Comparison of ENCODE assay signal across 7 mouse cellular contexts in genomic region chr11:97985727-97986677, GRCm38 (mm10). TPM values are rescaled to one million over a fixed set of nuclear protein-coding genes. Genes with fewer than 3 reads are reported as not detected.
A peak's percentile ranks its signal among the peaks of the same experiment; 100 is the strongest.
DNase-seq lines count a peak whose midpoint lies in the region; ATAC-seq and TF ChIP-seq lines count a peak whose summit lies in the region.

Gene Plxdc1 (minus strand): TSS chr11:97986444.

- 3% methylated on average over 68 of the region's 74 CpGs for WGBS in lung, adult 2 months
- 3% methylated on average over 74 of the region's 74 CpGs for WGBS in bone marrow, adult 2 months
- WGBS in heart, embryonic 11.5 days (ENCODE audit: insufficient replicate concordance), result 3% methylated on average over 66 of the region's 74 CpGs
- 2% methylated on average over 74 of the region's 74 CpGs for WGBS in midbrain, embryonic 14.5 days

- H3K9ac ChIP-seq in heart, embryonic 11.5 days (ENCODE audit: low read depth, low read length), result peak within 1 kb of the TSS; percentile 53
- H3K9ac ChIP-seq in midbrain, embryonic 14.5 days (replicated peaks; ENCODE audit: low read length), result peak within 1 kb of the TSS; percentile 58

- 0 out of 2 replicates have a peak, but pooled peaks cover 2% of the 10 kb centered on the region for H3K4me1 ChIP-seq in lung, adult 2 months (ENCODE audit: control insufficient read depth, insufficient read depth, low read length)
- peaks cover 2% of the 10 kb centered on the region; the same call in 1 of the 2 replicates for H3K4me1 ChIP-seq in bone marrow, adult 2 months (ENCODE audit: control insufficient read depth, insufficient read depth, low read length)
- peaks cover 17% of the 10 kb centered on the region for H3K4me1 ChIP-seq in heart, embryonic 11.5 days (ENCODE audit: control insufficient read depth, insufficient read depth, low read length)
- peaks cover 7% of the 10 kb centered on the region; the same call in 1 of the 2 replicates for H3K4me1 ChIP-seq in midbrain, embryonic 14.5 days (ENCODE audit: control insufficient read depth, insufficient read depth, low read length)

- H3K9me3 ChIP-seq in heart, embryonic 11.5 days (replicated peaks; ENCODE audit: control insufficient read depth, low read length), result no peaks in the 10 kb centered on the region
- no peaks in the 10 kb centered on the region for H3K9me3 ChIP-seq in midbrain, embryonic 14.5 days (ENCODE audit: control insufficient read depth, low read length)

- peak; percentile 56 for DNase-seq in lung, adult 2 months
- DNase-seq in lung, postnatal 10 days, result no peak
- DNase-seq in left cerebral cortex, postnatal 36 days (ENCODE audit: low spot score in 2 of 2), result peak in 1 of 2 experiments; percentile 75
- peak; percentile 64 for DNase-seq in midbrain, embryonic 14.5 days
- peak; percentile 79 for DNase-seq in thymus, postnatal 25 days

- peak within 1 kb of the TSS; percentile 63 for H3K4me3 ChIP-seq in lung, adult 2 months (replicated peaks; ENCODE audit: extremely low read depth, low read depth, low read length)
- H3K4me3 ChIP-seq in bone marrow, adult 2 months (replicated peaks; ENCODE audit: control insufficient read depth, low read depth, low read length), result peak within 1 kb of the TSS; percentile 56
- H3K4me3 ChIP-seq in heart, embryonic 11.5 days (ENCODE audit: low read depth, low read length), result peak within 1 kb of the TSS; percentile 90
- H3K4me3 ChIP-seq in midbrain, embryonic 14.5 days (replicated peaks; ENCODE audit: low read depth, low read length), result peak within 1 kb of the TSS; percentile 75

- intact Hi-C loops in left cerebral cortex, postnatal 36 days (cut with DNase I), result loop anchor here (2.0 kb wide), 1 partner anchor 49 kb away; no protein-coding TSS in a partner anchor

- peak within 1 kb of the TSS; percentile 80; the same call in 1 of the 2 replicates for H3K27ac ChIP-seq in bone marrow, adult 2 months (ENCODE audit: control insufficient read depth, insufficient read depth, low read depth, low read length, poor library complexity)
- no peak within 1 kb of the TSS for H3K27ac ChIP-seq in heart, embryonic 11.5 days (ENCODE audit: low read depth, low read length)
- no peak within 1 kb of the TSS; the same call in 1 of the 2 replicates for H3K27ac ChIP-seq in midbrain, embryonic 14.5 days (replicated peaks; ENCODE audit: low read depth, low read length)

- ATAC-seq in heart, embryonic 11.5 days (replicated peaks; ENCODE audit: insufficient number of reproducible peaks, low FRiP score, low TSS enrichment), result no peak
- no peak for ATAC-seq in midbrain, embryonic 14.5 days (ENCODE audit: low FRiP score, low TSS enrichment)

- peak within 1 kb of the TSS; percentile 85 for H3K4me2 ChIP-seq in heart, embryonic 11.5 days
- peak within 1 kb of the TSS; percentile 76 for H3K4me2 ChIP-seq in midbrain, embryonic 14.5 days (ENCODE audit: low read length)

- no peak for TF ChIP-seq CTCF in lung, adult 2 months (IDR thresholded peaks at IDR 0.05; ENCODE audit: insufficient read depth, low read length)
- TF ChIP-seq CTCF in bone marrow, adult 2 months (IDR thresholded peaks at IDR 0.05; ENCODE audit: control insufficient read depth, insufficient read depth, low read length), result no peak

- no peak for TF ChIP-seq POLR2A in lung, adult 2 months (IDR thresholded peaks at IDR 0.05; ENCODE audit: borderline replicate concordance, extremely low read depth, low read depth, low read length)
- no peak; the same call in 1 of the 2 replicates for TF ChIP-seq POLR2A in bone marrow, adult 2 months (IDR thresholded peaks at IDR 0.05; ENCODE audit: borderline replicate concordance, control insufficient read depth, low read depth, low read length)

- no peaks in the 10 kb centered on the region for H3K36me3 ChIP-seq in heart, embryonic 11.5 days (ENCODE audit: control insufficient read depth, insufficient read depth, low read length)
- no peaks in the 10 kb centered on the region for H3K36me3 ChIP-seq in midbrain, embryonic 14.5 days (ENCODE audit: control insufficient read depth, insufficient read depth, low read length)

- H3K27me3 ChIP-seq in heart, embryonic 11.5 days (ENCODE audit: control insufficient read depth, insufficient read depth, low read length), result peaks cover 39% of the 10 kb centered on the region
- H3K27me3 ChIP-seq in midbrain, embryonic 14.5 days (ENCODE audit: control insufficient read depth, insufficient read depth, low read length), result peaks cover 27% of the 10 kb centered on the region

RNA-seq across cellular contexts. Expression of gene Plxdc1, which starts in this region (rescaled TPM):
- 18.5 and 20.9 TPM in 2 replicates for polyA plus RNA-seq in lung, adult 2 months (2012; rRNA removed)
- 2.0 and 11.9 TPM in 2 replicates for polyA plus RNA-seq in bone marrow, adult 2 months (2011; ENCODE audit: insufficient read depth, insufficient read length, low replicate concordance, missing spikeins)
- polyA plus RNA-seq in heart, embryonic 11.5 days (2014; fragmentation: Nextera tagmentation; extraction: Ambion mirVana), result 0.14 TPM in 1 of 2 replicates, not detected in the other
- 10 to 100 TPM; 26.3 to 39.3 TPM for total RNA-seq in left cerebral cortex, postnatal 36 days (2021)
- 0.96 and 1.2 TPM in 2 replicates for polyA plus RNA-seq in midbrain, embryonic 14.5 days (2014; fragmentation: Nextera tagmentation; extraction: Ambion mirVana)
